Mouse (Mus musculus) thymus, postnatal 25 days (tissue): ENCODE data around the gene Cd22.
"Not testable (repeated sequence)": the region's sequence is repeated elsewhere in the genome, so short reads cannot be mapped to it uniquely, and the experiment has no call there.

Experiments used
- DNase-seq: peaks from one replicate; pipeline ENCODE4 v3.0.0; 2022

Cd22 gene

DNA sequence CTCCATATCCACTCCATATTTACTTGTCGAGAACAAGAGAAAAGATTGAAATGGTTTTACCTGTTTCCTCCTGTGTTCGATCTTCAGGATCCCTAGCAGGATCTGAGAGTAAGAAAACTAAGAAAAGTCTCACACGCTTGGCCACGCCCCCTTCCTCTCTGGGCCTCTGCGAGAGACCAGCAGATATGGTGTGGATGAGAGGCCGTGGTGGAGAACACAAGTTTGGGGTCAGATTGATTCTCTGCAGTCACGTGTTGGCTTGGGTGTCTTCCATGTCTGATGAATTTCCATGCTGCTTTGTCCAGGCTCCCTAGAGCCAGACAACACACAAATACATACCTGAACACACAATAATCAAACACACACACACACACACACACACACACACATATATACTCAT lies at the start of gene Cd22:
Gene Cd22 (minus strand): TSS at position 167 of the 400 bp plus-strand sequence.
- DNase-seq, result no peak

DNA sequence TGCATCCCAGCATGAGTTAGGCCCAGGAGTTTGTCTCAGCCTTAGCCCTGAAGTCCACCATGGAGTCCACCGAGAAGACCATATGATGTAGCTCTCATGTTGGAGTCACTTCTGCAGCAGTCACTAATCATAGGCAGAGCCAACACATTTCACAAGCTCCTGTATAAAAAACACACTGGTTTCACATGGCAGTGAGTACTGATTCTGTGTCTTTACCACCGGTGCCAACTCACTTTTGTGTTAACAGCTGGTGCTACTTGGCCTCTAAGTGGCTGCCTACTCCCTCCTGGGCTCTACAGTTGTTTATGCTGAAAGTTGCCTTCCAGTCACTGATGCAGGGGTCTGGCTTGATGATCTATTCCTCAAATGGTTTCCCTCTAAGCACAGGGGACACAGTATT lies 44.4 kb upstream of the Cd22 start, which contains the start of gene Hamp2:
Gene Hamp2 (minus strand): TSS at position 101 of the 400 bp plus-strand sequence.
- DNase-seq, result not testable (repeated sequence)

DNA sequence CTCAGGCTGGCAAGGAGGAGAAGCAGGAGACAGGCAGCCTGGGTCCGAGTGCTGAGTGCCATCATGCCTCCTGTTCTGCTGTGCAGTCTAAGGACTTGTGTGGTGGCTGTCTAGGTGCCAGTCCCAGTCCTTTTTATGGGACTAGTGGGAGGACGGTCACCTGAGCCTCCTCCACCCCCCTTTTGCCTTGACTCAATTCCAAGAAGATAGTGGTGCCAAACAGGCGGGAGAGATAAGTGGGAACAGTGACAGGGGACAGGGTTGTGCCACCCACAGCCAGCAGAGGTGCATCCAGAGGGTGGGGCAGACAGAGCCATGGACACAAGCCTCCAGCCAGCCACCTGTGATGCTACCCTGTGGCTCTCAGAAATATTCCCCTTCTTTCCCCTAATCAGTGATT lies 43.9 kb upstream of the Cd22 start:
- DNase-seq, result no peak

DNA sequence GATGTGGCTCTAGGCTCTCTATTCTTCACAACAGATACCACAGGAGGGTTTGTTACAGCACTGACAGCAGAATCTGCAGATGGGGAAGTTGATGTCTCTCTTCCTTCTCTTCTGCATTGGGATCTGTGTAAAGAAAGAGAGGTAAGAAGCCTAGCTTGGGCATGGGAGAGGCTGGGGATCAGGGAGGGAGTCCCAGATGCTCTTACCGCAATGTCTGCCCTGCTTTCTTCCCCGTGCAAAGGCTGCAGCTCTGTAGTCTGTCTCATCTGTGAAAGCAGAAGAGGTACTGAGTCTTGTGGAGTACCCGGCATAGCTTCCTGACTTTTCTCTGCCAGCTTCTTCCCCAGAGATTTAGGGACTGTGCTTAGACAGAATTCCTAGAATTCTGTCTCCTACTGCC lies 42.3 kb upstream of the Cd22 start:
- not testable (repeated sequence) for DNase-seq

DNA sequence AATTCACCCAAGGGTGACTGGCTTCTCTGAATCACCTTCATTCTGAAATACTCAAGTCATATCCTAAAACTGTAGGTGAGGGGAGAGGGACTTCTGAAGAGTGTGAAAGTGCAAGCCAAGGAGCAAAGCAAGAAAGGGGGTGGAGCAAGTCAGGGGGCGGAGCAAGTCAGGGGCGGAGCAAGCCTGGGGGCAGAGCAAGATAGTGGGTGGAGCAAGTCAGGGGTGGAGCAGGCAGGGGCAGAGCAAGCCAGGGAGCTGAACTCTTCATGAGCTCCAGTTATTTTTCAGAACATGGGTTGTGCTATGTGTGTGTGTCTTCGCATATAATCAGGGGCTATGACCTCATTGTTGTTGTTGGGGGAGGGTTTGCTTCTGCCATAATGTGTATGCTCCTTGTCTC lies 40.1 kb upstream of the Cd22 start:
- DNase-seq, result peak; percentile 22

GRCm38 (mm10) chr7:30917219-30917618 lies 37.1 kb upstream of the Cd22 start:
- DNase-seq, result no peak

GRCm38 (mm10) chr7:30916713-30917112 lies 36.6 kb upstream of the Cd22 start:
- no peak for DNase-seq

DNA sequence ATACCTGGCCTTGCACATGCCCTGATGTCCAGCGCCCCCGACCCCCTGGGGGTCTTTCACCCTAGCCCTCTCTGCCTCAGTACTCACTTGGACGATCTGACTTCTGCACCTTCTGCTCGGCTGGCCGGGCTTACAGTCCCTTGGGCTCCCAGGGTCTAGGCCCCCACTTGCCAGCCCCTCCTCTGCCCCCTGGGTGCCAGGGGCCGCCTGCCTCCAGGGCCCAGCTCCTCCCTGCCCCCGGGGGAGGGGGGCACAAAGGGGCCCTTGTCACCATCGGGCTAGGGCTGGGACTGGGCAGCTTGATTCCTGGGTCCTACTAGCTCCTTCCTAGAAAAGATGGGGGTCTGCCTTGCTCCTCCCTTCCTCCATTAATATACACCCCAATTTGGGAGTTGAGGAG lies 34.6 kb upstream of the Cd22 start, which contains the start of gene Mag:
Gene Mag (minus strand): TSS at position 142 of the 400 bp plus-strand sequence.
- DNase-seq, result no peak

GRCm38 (mm10) chr7:30909773-30910172 lies 29.6 kb upstream of the Cd22 start:
- no peak for DNase-seq

GRCm38 (mm10) chr7:30908992-30909431 lies 28.9 kb upstream of the Cd22 start:
- DNase-seq, result no peak

GRCm38 (mm10) chr7:30908277-30908991 lies 28.3 kb upstream of the Cd22 start:
- DNase-seq, result no peak

- DNase-seq, result peak; percentile 18
Observed at GRCm38 (mm10) chr7:30904042-30904441, 23.9 kb upstream of the Cd22 start.

- DNase-seq, result no peak
Observed at GRCm38 (mm10) chr7:30895217-30895616, 15.1 kb upstream of the Cd22 start.

GRCm38 (mm10) chr7:30892515-30892914 lies 12.4 kb upstream of the Cd22 start:
- no peak for DNase-seq

DNA sequence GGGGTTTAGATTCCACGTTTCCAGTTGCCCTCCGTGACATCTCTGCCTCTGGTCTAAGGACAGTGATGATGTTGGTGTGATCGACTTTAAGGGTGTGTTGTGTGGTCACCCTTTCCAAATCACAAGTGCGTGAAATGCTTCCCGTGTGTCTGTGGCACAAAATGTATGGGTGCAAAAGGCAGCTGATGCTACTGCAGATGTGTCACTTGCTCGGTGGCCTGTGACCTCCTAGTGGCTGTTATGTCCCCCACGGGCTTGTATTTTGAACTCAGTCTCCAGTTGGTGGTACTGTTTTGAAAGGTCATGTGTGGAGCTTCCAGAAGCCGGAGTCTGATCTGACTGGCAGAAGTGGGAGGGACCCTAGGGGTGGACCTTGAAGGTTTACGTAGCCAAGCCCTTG lies 11.6 kb upstream of the Cd22 start:
- no peak for DNase-seq

DNA sequence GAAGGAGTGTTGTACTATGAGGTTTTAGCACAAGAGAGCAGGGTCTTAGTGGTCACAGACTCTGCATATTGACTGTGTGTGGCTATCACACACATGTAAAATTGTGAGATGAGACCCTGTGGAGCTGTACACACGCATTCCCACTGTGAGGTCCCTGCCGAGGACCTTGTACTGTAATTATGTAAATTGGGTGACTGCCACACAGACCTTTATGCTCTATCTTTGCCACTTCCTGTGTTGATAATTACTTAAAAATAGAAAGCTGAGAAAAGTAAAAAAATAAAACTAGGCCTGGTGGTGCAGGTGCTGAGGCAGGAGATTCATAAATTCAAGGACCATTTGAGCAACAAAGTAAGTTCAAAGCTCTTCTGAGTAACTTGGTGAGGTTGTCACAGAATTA lies 10.5 kb upstream of the Cd22 start:
- DNase-seq, result no peak

DNA sequence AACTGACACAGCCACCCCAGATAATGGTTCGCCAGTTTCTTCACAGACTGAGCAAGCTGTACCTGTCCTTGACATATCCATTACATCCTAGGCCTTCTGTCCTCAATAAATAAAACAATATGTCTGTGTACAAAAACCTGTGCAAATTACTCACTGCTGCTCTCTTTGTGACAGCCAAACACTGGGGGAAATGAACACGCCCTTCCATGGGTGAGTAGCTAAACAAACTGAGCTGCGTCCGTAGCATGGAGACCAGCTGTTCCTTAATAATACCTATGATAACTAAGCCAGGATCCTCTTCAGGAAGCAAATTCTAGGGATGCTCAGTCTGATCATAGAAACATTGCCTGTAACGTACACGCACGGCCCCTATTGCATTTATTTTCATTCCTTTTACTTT lies 8.6 kb upstream of the Cd22 start:
- DNase-seq, result no peak

DNA sequence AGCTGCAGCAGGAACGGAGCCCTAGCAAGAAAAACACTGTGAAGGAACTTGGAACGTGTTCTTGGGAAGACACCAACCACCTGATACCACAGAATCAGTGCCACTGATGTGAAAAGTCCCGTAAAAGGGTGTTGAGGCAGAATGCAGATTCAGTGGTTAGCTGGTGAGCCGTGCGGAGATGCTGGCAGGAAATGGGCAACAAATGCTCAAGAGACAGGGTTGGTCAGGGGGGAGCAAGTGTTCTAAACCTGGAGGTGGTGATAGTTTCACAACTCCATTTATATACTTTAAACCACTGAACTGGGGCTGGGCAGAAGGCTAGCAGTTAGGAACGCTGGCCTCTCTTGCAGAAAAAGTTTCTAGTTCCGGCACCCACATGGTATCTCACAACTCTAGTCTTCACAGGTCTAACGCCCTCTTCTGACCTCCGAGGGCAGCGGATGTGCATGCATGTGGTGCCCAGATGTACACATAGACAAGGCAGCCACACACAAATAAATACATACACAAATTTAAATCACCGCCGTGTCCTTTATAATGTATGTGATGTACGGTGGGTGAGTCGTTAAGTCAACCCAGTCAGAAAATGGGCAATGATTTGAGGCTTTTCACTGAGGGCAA lies 7.5 kb upstream of the Cd22 start:
- peak; percentile 5 for DNase-seq

- DNase-seq, result no peak
Observed at GRCm38 (mm10) chr7:30886852-30887251, 6.7 kb upstream of the Cd22 start.

DNA sequence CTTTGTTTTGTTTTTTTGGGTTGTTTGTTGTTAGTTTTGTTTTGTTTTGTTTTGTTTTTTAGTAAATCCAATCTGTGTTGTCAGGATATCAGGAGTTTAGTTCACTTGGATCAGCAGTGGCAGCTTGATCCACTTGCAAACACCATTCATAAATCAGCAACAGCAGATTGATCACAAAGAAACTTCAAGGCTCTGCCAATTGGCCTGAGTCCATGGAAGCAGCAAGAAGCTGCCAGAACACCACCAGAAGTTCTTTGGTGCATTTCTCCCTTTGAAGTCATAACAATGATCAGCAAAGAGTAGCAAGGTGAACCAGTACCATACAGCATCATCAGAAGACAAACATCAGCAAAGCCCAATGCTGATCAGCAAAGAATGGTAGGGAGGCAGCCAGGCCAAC lies 3.9 kb upstream of the Cd22 start:
- DNase-seq, result no peak

GRCm38 (mm10) chr7:30881367-30881766 lies 1.2 kb upstream of the Cd22 start:
- DNase-seq, result no peak

GRCm38 (mm10) chr7:30878950-30879349 lies 1.2 kb downstream of the Cd22 start:
- DNase-seq, result no peak

DNA sequence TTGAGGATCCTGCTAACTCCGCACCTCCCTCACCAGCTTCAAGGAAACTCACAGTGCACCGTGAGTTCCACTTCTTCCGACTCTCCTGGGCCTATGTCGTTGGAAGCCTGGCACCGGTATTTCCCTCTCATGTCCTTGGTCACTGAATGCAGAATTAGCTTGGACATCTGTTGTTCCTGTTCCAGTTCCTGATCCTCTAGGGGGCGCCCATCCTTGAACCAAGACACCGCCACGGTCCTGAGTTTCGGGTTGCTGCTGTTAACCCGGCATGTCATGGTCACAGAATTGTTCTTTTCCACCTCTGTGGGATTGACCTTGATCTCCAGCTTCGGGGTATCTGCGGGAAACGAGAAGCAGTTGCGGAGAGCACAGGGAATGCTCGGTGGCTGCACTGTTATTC lies 7.1 kb downstream of the Cd22 start:
- peak; percentile 55 for DNase-seq

GRCm38 (mm10) chr7:30863386-30863785 lies 16.8 kb downstream of the Cd22 start:
- DNase-seq, result no peak

GRCm38 (mm10) chr7:30861464-30861863 lies 18.7 kb downstream of the Cd22 start, which contains the start of gene Ffar1:
Gene Ffar1, minus strand, starts transcription at chr7:30861564.
- DNase-seq, result no peak
